Mouse (Mus musculus): ENCODE data around the gene Ankrd42.

Gene Ankrd42

DNA sequence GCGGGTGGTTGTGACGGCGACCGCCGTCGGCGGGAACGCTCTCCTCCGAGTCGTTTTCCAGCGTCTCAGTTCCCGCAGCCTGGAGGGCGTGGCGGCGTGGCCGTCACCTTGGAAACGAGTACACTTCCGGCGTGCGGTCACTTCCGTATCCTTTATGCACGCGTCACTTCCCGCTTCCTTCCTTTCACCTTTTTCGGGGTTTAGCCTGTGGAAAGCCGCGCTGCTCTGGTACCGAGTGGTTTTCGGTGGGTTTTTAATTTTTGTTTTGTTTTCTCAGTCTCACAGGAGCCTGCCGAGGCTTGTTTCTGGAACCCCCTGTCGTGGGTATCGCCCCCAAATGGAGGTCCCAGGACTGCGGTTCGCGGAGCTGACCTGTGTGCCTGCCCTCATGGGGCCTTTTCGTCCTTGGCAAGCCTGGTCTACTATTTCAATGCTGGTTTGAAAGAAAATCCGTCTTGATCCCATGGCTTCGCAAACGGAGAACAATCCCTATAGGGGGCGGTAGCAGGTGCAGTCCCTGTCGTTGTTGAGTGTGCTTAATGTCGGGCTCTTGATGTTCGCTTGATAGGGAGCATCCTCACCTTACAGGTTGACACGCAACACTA is at the start of gene Ankrd42:
Gene Ankrd42, minus strand, starts transcription at position 122 of the 605 bp plus-strand sequence.
- in situ Hi-C loops (cut with MboI; ENCODE audit: low pct_unique_long_range_greater_than_20kb in 1 of 2, low sequenced_read_pairs in 2 of 2, unreplicated experiment in 1 of 2), result loop anchor here in 1 of 2 experiments (25.0 kb wide), 1 partner anchor 225 kb away; the partner anchor contains the start of genes Ddias and Prcp

- in situ Hi-C loops (cut with MboI; ENCODE audit: low pct_unique_long_range_greater_than_20kb in 1 of 2, low sequenced_read_pairs in 2 of 2, unreplicated experiment in 1 of 2), result no loop called here
These were observed 40.4 kb upstream of the Ankrd42 start for GRCm38 (mm10) chr7:92677346-92677745.

GRCm38 (mm10) chr7:92675131-92675530 is 38.2 kb upstream of the Ankrd42 start:
- in situ Hi-C loops (cut with MboI; ENCODE audit: low pct_unique_long_range_greater_than_20kb in 1 of 2, low sequenced_read_pairs in 2 of 2, unreplicated experiment in 1 of 2), result no loop called here

- in situ Hi-C loops (cut with MboI; ENCODE audit: low pct_unique_long_range_greater_than_20kb in 1 of 2, low sequenced_read_pairs in 2 of 2, unreplicated experiment in 1 of 2), result no loop called here
These were observed 32.8 kb upstream of the Ankrd42 start, which contains the start of gene Pcf11 for GRCm38 (mm10) chr7:92669507-92670471. Gene Pcf11, minus strand, starts transcription at chr7:92669934.

GRCm38 (mm10) chr7:92668791-92669506 is 32.0 kb upstream of the Ankrd42 start:
- in situ Hi-C loops (cut with MboI; ENCODE audit: low pct_unique_long_range_greater_than_20kb in 1 of 2, low sequenced_read_pairs in 2 of 2, unreplicated experiment in 1 of 2), result no loop called here

GRCm38 (mm10) chr7:92666274-92666820 is 29.4 kb upstream of the Ankrd42 start:
- in situ Hi-C loops (cut with MboI; ENCODE audit: low pct_unique_long_range_greater_than_20kb in 1 of 2, low sequenced_read_pairs in 2 of 2, unreplicated experiment in 1 of 2), result no loop called here

DNA sequence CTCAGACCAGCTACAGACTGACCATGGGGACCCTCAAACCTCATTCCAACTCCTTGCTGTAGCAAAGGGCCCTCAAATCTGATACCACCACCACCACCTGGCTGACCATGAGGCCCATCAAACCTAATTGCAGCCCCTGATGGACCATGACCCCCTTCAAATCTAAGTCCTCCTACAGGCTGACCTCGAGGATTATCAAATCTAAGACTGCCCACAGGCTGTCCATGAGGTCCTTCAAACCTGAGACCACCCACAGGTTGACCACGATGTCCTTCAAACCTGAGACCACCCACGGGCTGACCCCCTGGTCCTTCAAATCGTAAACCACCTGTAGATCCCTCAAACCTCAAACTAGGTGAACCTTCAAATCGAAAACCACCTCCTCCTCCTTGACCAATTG is 21.1 kb upstream of the Ankrd42 start:
- in situ Hi-C loops (cut with MboI; ENCODE audit: low pct_unique_long_range_greater_than_20kb in 1 of 2, low sequenced_read_pairs in 2 of 2, unreplicated experiment in 1 of 2), result no loop called here

- in situ Hi-C loops (cut with MboI; ENCODE audit: low pct_unique_long_range_greater_than_20kb in 1 of 2, low sequenced_read_pairs in 2 of 2, unreplicated experiment in 1 of 2), result no loop called here
These were observed 19.4 kb upstream of the Ankrd42 start for GRCm38 (mm10) chr7:92656386-92656785.

DNA sequence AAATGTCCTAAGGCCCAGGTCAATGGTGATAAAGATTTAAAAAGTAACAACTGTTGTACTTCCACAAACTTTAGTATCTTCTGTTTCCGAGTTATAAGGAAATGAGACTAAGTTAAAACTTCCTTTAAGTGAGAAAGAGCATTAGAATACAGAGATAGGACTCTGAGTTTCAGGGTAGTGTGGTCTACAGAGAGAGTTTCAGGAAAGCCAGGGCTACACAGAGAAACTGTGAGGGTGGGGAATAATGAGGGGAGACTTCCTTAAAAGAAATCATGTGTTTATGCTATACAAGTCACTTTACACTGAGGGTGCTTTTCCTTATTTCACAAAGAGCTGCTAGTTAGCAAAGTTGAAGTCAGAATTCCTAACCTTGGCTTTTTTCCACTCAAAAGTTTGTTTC is 16.4 kb upstream of the Ankrd42 start:
- in situ Hi-C loops (cut with MboI; ENCODE audit: low pct_unique_long_range_greater_than_20kb in 1 of 2, low sequenced_read_pairs in 2 of 2, unreplicated experiment in 1 of 2), result no loop called here

- in situ Hi-C loops (cut with MboI; ENCODE audit: low pct_unique_long_range_greater_than_20kb in 1 of 2, low sequenced_read_pairs in 2 of 2, unreplicated experiment in 1 of 2), result loop anchor here in 1 of 2 experiments (25.0 kb wide), 1 partner anchor 215 kb away; the partner anchor contains the start of genes Ddias and Prcp
These were observed 10.8 kb upstream of the Ankrd42 start for GRCm38 (mm10) chr7:92647790-92648189.

GRCm38 (mm10) chr7:92642358-92642757 is 5.4 kb upstream of the Ankrd42 start:
- in situ Hi-C loops (cut with MboI; ENCODE audit: low pct_unique_long_range_greater_than_20kb in 1 of 2, low sequenced_read_pairs in 2 of 2, unreplicated experiment in 1 of 2), result loop anchor here in 1 of 2 experiments (25.0 kb wide), 1 partner anchor 220 kb away; the partner anchor contains the start of genes Ddias and Prcp

DNA sequence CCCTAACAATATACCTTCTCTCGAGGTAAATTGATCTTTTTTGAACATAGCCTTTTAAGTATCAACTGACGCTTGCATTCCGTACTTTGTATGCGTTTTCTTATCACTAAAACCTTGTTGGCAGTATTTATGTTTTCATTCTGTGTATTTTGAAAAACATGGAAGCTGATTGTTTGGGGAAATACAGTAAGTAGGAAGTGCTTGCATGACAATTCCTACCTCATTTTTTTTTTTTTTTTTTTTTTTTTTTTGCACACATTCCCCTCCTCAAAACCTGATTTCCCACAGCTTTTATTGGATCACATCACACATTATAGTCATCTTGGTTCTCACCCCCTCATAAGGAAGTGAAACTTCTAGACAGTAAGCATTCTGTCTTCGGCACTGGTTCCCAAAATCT is 1.1 kb upstream of the Ankrd42 start:
- in situ Hi-C loops (cut with MboI; ENCODE audit: low pct_unique_long_range_greater_than_20kb in 1 of 2, low sequenced_read_pairs in 2 of 2, unreplicated experiment in 1 of 2), result loop anchor here in 1 of 2 experiments (25.0 kb wide), 1 partner anchor 224 kb away; the partner anchor contains the start of genes Ddias and Prcp

- in situ Hi-C loops (cut with MboI; ENCODE audit: low pct_unique_long_range_greater_than_20kb in 1 of 2, low sequenced_read_pairs in 2 of 2, unreplicated experiment in 1 of 2), result loop anchor here in 1 of 2 experiments (25.0 kb wide), 1 partner anchor 226 kb away; the partner anchor contains the start of genes Ddias and Prcp
These were observed 489 bp downstream of the Ankrd42 start for GRCm38 (mm10) chr7:92636295-92637011.

DNA sequence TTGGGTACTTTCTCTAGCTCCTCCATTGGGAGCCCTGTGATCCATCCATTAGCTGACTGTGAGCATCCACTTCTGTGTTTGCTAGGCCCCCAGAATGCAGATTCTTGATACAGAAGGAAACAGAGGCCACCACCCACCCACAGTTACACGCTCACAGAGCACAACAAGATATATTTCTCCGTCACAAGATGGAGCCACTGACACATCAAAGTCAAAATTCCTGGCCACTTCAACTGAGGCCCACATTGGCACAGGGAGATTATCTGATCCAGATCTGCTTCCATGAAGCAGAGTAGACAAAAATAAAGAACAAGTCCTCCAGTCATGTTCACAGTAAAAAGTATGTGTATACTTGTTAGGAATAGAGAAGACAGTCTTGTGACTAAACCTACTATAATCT is 6.8 kb downstream of the Ankrd42 start:
- in situ Hi-C loops (cut with MboI; ENCODE audit: low pct_unique_long_range_greater_than_20kb in 1 of 2, low sequenced_read_pairs in 2 of 2, unreplicated experiment in 1 of 2), result loop anchor here in 1 of 2 experiments (25.0 kb wide), 1 partner anchor 232 kb away; the partner anchor contains the start of genes Ddias and Prcp

- in situ Hi-C loops (cut with MboI; ENCODE audit: low pct_unique_long_range_greater_than_20kb in 1 of 2, low sequenced_read_pairs in 2 of 2, unreplicated experiment in 1 of 2), result no loop called here
These were observed 12.5 kb downstream of the Ankrd42 start for GRCm38 (mm10) chr7:92624488-92624887.

DNA sequence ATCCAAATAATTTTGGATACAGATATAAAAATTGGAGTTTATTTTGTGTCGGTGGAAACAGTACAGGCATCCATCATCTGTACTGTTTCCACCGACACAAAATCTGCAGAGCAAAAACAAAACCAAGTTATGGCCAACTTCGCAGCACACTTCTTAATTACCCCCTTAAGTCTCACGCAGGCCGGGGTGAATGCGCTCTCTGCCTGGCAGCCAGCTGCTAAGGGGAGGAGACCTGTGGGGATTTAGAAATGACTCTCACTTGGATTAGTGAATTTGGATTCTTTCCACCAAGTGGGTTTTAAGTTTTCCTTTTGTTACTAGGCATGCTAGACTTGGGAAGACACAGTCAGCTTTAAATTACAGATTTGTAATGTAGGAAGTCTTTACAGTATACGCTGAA is 26.1 kb downstream of the Ankrd42 start:
- in situ Hi-C loops (cut with MboI; ENCODE audit: low pct_unique_long_range_greater_than_20kb in 1 of 2, low sequenced_read_pairs in 2 of 2, unreplicated experiment in 1 of 2), result loop anchor here in 1 of 2 experiments (10.0 kb wide), 1 partner anchor 234 kb away; no protein-coding TSS in a partner anchor

DNA sequence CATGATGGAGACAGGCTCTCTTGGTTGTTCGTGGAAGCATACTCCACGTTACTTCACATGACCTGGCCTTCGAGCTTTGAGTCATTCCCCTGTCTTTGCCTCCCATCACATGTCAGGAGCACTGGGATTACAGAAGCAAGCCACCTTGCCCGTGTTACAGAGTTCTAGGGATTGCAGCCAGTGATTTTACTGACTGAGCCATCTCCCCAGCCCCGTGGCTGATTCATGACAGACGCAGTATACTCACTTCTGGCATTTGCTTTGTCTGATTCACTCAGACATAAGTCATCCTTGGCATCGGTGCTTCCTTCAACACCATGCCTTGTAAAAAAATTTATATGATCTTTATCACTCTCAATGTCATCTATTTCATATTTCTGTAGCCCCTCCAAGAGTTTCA is 32.0 kb downstream of the Ankrd42 start:
- in situ Hi-C loops (cut with MboI; ENCODE audit: low pct_unique_long_range_greater_than_20kb in 1 of 2, low sequenced_read_pairs in 2 of 2, unreplicated experiment in 1 of 2), result no loop called here
